Mouse (Mus musculus) T-helper 1 cell (primary cell): ENCODE results near the gene Tnnt1.

Experiments
- in situ Hi-C: fragments of 300-600 bp; cut with MboI, MseI; formaldehyde crosslinking; loops from one replicate; pipeline ENCODE4 v1.15.1; 2025; ENCODE audit warnings: high pct_unique_total_duplicates

Tnnt1 gene

DNA sequence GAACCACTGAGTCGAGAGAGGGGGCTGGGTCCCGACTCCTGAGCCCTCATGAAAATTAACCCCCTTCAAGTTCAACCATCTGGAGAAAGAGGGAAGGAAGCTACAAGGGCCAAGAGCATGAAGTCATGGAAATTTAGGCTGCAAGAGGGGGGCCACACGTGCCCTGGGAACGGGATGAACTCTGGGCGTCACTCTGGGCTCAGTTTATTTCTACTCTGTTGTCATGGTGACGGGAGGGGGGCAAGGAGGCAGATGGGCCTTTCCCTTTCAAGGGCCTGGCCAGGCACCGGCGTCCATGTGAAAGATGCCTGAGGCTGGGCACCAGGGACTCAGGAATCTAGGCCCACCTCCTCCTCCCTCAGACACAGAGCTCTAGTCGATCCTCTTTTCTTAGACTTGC is 17.9 kb downstream of the Tnnt1 start:
- in situ Hi-C loops = no loop called here

DNA sequence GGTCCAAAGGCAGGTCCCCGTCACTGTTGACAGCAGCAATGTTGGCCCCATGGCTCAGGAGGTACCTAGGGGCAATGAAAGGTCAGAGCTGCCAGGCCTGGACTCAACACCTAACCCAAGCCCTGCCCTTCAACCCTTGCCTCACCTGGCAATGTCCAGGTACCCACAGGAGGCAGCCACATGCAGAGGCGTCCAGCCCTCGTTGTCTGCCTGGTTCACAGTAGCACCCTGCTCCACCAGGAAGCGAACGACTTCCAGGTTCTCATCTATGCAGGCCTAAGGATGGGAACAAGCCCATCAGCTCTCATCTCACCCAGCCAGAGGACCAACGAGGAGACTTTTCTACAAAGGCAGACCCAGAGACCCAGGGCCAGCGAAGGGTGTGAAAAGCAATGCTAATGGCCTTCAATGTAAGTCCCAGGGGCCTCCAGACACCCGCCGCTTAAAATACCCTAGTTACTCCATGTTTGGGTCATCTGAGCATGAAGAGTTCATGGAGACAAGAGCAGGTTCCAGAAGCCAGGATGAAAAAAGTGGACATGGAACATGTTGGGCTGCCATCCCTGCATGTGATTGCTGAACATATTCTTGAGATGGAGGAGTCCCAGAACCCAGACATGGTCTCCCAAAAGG is 18.8 kb downstream of the Tnnt1 start:
- in situ Hi-C loops = no loop called here

DNA sequence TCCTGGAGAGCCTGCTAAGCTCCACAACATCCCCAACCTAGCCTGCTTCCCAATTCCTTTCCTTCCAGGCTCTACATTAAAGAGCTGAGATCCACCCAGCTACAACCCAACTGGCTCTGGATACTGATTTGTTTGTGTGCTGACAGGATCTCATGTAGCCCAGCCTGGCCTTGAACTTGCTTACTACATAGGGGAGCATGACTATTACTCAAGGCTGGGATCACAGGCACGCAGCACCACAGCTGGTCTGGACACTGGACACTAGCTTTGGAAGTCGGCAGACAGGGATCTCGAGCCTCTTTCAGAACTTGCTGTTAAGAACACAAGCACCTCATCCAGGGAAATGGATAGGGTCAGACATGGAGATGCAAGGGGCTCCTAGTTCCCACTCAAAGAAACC is 19.7 kb downstream of the Tnnt1 start:
- in situ Hi-C loops = no loop called here

DNA sequence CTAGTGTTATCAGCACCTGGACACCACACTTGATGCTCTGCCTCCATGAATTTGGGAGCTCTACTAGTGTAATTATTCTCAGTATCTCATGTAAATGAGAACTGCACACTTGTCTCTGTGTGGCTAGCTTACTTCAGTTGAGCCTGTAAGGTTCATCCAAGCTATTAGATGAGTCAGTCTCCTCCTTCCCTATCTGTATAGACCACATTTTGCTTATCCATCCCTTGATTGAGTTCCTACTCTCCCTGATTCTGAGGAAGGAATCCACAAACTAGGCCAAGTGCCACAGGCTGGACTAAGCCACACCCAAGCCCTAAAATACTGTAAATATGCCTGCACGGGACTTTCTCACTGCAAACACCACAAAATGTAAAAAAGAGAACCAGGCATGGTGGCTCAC is 22.2 kb downstream of the Tnnt1 start:
- in situ Hi-C loops = no loop called here

DNA sequence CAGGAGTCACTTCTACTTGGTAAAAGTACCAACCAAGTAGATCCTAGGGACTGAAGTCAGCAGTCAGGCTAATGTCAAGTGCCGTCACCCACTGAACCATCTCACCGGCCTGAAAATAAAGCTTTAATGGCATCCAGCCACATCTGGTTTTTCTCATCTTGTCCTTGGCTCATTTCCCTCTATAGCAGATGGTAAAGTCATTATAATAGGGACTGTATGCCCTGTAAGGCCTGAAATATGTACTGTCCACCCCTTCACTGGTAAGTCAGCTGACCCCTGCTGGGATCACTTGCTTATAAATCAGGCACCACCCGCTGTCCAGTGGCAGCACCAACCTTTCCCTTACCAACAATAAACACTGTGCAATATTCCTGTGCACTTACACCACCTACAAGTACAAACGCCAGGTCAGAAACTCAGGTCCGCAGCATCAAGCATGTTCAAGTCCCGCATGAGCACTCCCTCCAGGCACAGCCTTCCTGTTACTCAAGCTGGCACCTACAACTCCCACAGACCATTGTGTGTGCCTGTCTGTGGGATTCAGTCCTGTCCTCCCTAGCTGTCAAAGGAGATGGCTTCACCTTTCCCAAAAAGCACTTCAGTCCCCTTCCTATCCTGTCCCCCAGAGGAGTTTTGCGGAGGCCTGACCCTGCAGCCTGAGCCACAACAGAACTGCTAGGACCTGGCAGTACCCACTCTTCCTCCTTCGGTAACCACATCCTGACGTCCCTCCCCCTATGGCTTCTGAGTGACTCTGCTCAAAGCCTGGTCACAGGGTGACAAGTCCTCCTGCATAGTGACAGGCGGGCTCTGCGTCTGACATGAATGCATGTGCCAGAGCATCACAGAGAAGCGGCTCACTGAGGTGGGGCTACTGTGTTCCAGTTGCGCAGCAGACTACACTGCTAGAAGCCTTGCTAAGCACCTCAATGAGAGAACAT is 23.6 kb downstream of the Tnnt1 start:
- in situ Hi-C loops = no loop called here

DNA sequence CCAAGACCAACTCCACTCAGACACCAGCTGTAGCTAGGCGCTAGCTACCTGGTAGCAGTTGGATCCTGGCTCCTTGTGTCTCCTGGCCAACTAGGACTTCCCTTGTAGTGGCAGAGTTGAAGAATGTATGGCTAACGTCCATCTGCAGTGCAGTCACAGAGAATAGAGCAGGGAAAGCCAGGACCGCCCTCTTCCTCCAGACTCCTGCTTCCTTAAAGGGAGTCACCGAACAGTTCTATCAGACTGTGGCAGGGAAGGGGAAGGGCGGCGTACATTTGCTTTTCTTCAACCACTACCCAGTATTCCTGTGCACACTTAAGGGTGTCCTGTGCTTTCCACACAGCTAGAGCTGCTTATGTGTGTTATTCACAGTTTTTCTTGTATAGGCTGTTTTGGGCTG is 24.9 kb downstream of the Tnnt1 start:
- in situ Hi-C loops = no loop called here

DNA sequence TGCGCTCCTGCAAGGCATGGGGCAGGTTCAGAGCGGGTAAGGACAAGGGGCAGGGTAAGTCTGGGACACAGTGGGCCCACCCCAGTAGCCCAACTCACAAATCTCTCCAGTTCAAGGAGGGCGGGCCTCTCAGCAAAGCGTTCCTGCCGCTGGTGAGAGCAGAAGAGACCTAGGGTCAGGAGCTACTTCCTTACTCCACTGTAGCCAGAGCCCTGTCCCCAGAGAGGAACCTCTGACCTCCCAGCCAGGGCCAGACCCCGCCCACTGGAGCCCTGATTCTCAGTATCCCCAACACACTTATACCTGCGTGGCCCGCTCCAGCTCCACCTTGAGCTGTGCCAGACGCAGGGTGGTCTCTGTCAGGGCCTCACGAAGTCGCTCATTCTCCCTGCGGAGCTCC is 33.9 kb downstream of the Tnnt1 start:
- in situ Hi-C loops = no loop called here

DNA sequence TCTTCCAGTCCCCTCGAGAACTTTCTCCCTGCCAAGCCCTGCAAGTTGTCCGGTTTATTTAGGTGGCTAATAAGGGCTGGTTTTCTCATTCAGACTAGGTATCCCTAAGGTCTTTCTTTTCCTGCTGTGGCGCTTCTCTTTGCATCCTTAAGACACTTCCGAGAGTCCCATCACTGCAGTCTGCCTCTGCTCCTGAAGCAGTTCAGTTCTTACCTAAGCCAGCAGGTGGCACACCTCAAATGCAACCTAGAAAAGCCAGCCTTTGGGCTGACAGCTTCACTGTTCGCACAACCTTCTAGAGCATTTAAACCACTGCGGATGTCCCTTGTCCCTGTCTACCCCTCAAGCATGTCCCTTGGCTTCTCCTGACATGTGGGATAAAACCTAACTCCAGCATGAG is 36.5 kb downstream of the Tnnt1 start:
- in situ Hi-C loops = no loop called here

DNA sequence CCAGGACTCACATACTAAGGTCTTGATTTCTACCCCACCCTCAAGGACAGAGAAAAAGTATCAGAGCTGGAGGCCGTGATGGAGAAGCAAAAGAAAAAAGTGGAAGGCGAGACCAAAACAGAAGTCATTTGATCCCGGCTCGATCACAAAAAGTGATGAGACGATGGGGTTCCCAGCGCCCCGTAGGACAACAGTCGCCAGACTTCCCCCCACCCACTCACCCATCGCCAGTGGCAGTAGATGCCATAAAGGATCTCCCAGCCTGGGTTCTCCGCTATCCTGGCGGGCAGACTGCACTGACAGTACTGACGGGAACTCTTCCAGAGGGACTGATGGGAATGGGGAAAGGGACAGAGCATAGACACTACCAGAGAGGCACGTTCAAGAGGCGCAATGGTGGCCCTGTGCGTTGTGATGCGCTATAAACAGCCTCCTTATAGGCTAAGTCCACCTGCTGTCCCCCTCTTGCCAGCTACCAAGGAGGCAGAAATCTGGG is 37.3 kb downstream of the Tnnt1 start:
- in situ Hi-C loops = no loop called here

DNA sequence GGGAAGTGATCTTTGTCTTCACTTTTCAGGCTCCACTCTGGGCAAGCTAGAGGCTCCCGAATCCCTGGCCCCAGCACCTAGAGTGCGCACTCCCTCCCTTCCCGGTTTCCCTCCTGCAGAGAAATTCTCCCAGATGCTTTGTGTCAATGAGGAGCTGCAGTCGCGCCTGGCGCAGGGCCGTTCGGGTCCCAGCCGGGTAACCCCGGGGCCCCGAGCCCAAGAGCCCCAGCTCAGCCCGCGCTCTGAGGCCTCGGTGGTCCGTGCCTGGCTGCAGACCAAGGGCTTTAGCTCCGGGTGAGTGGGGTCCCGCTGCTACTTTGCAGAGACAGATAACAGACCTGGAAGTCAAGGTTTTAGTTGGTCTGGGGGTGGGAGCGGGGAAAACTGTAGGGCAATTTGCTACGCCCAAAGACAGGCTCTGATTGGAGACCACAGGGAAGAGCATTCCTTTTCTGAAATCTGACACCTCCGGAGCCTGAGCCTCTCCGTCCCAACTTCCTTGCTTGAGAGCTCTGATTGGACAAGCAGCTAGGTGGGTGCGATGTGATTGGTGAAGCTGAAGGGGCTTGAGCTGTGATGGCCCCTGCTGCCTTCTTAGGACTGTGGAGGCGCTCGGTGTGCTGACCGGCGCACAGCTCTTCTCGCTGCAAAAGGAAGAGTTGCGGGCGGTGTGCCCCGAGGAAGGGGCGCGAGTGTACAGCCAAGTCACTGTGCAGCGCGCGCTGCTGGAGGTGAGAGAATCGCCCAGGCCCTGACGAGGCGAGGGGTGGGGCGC is 38.0 kb downstream of the Tnnt1 start:
- in situ Hi-C loops = no loop called here

DNA sequence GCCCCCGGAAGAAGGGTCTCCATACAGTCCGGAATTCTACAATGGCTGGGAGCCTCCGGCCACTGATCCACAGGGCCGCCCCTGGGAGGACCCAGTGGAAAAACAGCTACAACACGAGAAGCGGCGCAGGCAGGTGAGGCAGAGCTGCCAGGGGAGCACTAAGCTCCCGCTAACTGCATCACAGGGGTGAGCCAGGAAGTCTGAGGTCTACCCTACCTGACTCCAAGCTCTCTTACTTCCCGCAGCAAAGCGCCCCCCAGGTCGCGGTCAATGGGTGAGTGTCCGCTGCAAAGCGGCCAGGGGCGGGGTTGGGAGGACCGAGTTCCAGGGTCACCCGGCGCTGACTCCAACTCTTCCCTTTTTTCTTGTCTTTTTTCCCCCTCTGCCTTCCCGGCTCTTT is 42.2 kb downstream of the Tnnt1 start:
- in situ Hi-C loops = no loop called here

DNA sequence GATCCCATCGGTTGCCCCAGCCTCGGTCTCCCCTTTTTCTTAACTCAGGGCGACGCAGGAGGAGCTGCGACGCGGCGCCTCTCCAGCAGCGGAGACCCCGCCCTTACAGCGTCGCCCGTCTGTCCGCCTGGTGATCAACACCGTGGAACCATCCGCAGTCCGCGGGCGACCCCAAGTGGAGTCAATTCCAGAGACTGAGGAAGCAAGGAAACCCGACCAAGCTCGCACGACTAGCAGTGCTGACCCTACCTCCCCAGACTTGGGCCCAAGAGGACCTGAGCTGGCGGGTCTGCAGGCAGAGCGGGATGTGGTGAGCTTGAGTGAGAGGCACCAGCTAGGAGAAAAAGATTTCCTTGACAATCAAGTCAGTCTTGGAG is 45.0 kb downstream of the Tnnt1 start:
- in situ Hi-C loops = no loop called here

DNA sequence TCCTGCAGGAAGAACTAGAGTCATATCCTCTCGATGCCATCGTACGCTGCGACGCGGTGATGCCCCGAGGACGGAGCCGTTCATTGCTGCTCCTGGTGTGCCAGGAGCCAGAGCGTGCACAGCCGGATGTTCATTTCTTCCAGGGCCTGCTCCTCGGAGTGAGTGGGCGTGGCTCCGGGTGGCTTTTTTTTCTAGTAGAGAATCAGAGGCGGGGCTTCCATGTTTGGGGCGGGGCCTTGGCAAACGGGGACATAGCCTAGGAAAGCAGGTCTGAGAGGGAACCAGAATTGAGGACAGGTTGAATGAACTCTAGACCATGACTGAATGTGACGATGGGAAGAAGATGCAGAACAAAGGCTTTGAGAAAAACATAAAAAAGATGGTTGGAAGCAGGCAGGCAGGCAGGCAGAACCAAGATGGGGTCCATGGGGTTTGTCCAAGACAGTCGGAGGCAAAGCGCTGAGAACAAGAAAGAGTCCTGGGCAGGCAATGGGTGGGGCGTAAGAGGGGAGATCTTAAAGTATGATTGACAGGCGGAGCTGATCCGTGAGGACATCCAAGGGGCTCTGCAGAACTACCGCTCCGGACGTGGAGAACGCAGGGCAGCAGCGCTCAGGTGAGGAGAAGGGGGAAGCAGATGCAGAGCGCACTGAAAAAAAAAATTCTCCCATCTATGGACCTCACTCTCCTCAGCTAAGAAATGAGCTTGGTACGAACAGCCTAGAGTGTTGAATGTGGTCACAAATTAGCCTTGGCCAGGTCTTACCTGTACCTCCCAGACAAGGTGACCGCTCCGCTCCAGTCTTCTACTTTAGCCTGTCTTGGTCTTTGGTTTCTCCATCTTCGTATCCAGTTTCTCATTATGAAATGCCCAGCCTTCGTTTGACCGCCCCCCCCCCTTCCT is 45.7 kb downstream of the Tnnt1 start:
- in situ Hi-C loops = no loop called here

DNA sequence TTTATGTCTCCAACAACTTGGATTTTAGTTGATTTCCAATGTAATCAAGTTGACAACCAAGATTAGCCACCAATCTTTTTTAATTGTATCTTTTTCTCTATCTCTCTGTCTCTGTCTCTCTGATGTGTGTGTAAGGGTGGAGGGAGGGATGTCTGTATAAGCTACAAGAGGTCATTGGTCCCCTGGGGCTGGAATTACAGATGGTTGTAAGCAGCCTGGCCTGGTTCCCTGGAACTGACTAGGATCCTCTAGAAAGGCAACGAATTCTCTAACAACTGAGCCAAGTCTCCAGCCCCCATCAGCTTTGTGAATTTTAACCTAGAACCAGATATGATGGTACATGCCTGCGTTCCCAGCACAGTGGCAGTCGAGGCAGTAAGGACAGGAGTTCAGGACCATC is 48.4 kb downstream of the Tnnt1 start:
- in situ Hi-C loops = no loop called here

DNA sequence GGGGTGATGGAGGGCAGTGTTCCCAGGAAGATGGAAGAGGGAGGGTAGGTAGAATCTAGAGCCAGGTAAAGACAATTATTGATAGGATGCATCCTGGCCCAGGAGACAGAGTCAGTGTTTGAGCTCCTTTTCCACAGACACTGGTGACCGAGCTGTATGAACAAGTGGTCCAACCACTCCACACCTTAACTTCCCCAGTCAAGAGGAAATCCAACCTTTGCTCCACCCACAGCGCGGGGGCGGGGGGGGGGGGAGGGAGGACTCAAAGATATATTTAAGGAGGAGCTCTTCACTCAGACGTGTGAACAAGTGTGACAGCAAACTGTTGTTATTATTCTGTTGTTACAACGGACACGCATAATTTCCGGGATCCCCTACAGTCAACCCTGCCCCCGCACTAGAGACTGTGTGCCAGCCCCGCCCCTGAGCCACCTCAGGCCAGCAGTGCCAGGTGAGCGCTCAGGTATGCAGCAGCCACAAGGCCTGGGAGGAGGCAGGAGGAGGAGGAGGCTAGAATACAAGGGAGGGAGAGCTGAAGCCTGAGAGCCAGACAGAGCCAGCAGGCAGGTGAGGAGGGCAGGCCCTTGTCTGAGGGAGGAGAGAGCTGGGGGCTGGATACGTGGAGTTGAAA is 51.9 kb downstream of the Tnnt1 start:
- in situ Hi-C loops = no loop called here

DNA sequence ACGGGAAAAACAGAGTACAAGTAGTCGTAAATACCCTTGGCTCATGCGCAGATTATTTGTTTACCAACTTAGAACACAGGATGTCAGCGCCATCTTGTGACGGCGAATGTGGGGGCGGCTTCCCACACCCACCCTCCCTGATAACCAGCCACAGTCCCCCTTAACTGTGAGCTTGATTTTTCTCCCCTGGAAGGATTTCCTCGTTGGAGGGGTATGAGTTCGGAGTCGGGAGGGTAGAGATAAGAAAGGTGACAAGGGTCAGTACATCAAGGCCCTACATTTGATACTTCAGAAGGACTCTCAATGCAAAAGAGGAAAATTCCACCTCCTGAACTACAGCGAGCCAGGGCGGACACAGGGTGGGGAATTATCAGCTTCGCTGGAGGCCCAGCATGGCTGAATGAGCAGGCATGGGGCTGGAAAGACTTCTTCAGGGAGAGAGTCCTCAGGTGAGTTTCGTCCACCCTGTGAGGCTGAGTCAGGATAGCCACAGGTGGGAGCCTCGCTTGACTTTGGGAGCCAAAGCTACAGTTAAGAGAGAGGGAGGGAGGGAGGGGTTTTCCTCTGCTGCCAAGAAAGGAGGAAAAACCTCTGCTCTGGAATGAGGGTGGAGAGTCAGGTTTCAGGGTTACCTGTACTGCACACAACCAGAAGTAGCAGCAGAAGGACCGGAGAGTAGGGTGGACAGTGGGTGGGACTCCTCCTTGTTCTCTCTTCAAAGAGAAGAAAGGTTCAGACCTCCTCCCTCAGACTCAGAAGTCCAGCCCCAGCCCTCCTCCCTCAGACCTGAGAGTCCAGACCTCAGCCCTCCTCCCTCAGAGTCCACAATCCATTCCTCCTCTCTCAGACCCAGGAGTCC is 55.4 kb downstream of the Tnnt1 start, which contains the start of gene Eps8l1:
Eps8l1 (plus strand) TSS at position 99 of the 859 bp plus-strand sequence.
- in situ Hi-C loops = no loop called here
